ENCODE assay signal across 16 mouse cellular contexts in the genomic region with DNA sequence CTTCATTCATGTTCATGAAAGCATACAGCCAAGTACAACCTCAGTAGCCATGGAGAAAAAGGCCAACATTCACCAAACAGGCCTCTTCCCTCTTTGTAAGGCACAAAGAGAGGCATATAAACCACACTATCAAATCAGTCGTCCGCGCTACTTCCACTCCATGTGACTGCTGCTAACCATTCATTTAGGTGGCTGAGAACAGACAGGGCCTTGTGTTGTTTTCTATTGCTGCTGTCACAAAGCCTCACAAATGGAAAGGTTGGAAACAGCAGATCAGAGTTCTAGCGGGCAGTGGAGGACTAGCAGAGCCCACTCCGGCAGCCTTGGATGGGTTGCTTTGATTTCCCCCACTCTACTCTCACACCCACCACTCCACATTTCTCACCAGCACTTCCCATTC.
DNase-seq lines count a peak whose midpoint lies in the region; ATAC-seq and TF ChIP-seq lines count a peak whose summit lies in the region.
"Had no signal": no experiment of that assay in that cellular context is flagged by ENCODE, and none has a peak within 500 bp of the region (broad histone marks: within the 10 kb centered on the region; RNA-seq: fewer than 3 reads in every experiment).

No protein-coding gene starts in this region.

- H3K9me3 ChIP-seq in midbrain, postnatal 0 days (ENCODE audit: low read length), result no peaks in the 10 kb centered on the region
- no peaks in the 10 kb centered on the region for H3K9me3 ChIP-seq in midbrain, embryonic 14.5 days (ENCODE audit: control insufficient read depth, low read length)
- no peaks in the 10 kb centered on the region for H3K9me3 ChIP-seq in forebrain, embryonic 14.5 days (replicated peaks; ENCODE audit: control insufficient read depth, low read length)
- H3K9me3 ChIP-seq in hindbrain, embryonic 16.5 days (ENCODE audit: control insufficient read depth, low read length), result no peaks in the 10 kb centered on the region
- H3K9me3 ChIP-seq: limb, embryonic 15.5 days; liver, embryonic 15.5 days; midbrain, embryonic 13.5 days had no signal

- H3K27ac ChIP-seq in midbrain, postnatal 0 days (ENCODE audit: low read depth, low read length), result no peak overlapping the region
- H3K27ac ChIP-seq in midbrain, embryonic 14.5 days (replicated peaks; ENCODE audit: low read depth, low read length), result no peak overlapping the region
- H3K27ac ChIP-seq in forebrain, embryonic 14.5 days (ENCODE audit: low read depth, low read length), result no peak overlapping the region
- no peak overlapping the region for H3K27ac ChIP-seq in hindbrain, embryonic 16.5 days (ENCODE audit: low read depth, low read length)
- H3K27ac ChIP-seq: layer of hippocampus, adult 2 months; limb, embryonic 15.5 days; liver, embryonic 15.5 days; midbrain, embryonic 13.5 days had no signal

- H3K9ac ChIP-seq in midbrain, postnatal 0 days (replicated peaks; ENCODE audit: low read length, poor library complexity, severe bottlenecking), result no peak overlapping the region
- H3K9ac ChIP-seq in midbrain, embryonic 14.5 days (replicated peaks; ENCODE audit: low read length), result no peak overlapping the region
- H3K9ac ChIP-seq in forebrain, embryonic 14.5 days (ENCODE audit: low read length), result no peak overlapping the region
- no peak overlapping the region for H3K9ac ChIP-seq in hindbrain, embryonic 16.5 days (ENCODE audit: low read depth, low read length)
- H3K9ac ChIP-seq: limb, embryonic 15.5 days; liver, embryonic 15.5 days; midbrain, embryonic 13.5 days had no signal

- DNase-seq in midbrain, postnatal 0 days (ENCODE audit: low spot score), result peak; percentile 13
- no peak for DNase-seq in midbrain, embryonic 14.5 days
- DNase-seq in forebrain, embryonic 14.5 days (ENCODE audit: low spot score), result peak; percentile 12
- no peak for DNase-seq in gastrocnemius, postnatal 25 days
- no peak for DNase-seq in lung, postnatal 25 days (ENCODE audit: low spot score)
- DNase-seq: adrenal gland, adult 2 months; cerebellum, adult 9-10 months; kidney, adult 18-20 months; kidney, postnatal 10 days had no signal

- no peak for TF ChIP-seq CTCF in midbrain, postnatal 0 days (IDR thresholded peaks at IDR 0.05)

- no peak overlapping the region for H3K4me3 ChIP-seq in midbrain, postnatal 0 days (ENCODE audit: low read depth, low read length)
- no peak overlapping the region for H3K4me3 ChIP-seq in midbrain, embryonic 14.5 days (replicated peaks; ENCODE audit: low read depth, low read length)
- no peak overlapping the region for H3K4me3 ChIP-seq in forebrain, embryonic 14.5 days (ENCODE audit: low read depth, low read length)
- H3K4me3 ChIP-seq in hindbrain, embryonic 16.5 days (ENCODE audit: low read length), result no peak overlapping the region
- H3K4me3 ChIP-seq: layer of hippocampus, adult 2 months; limb, embryonic 15.5 days; liver, embryonic 15.5 days; midbrain, embryonic 13.5 days had no signal

- no peaks in the 10 kb centered on the region for H3K4me1 ChIP-seq in midbrain, postnatal 0 days (ENCODE audit: insufficient read depth, low read length)
- no peaks in the 10 kb centered on the region for H3K4me1 ChIP-seq in midbrain, embryonic 14.5 days (ENCODE audit: control insufficient read depth, insufficient read depth, low read length)
- no peaks in the 10 kb centered on the region for H3K4me1 ChIP-seq in forebrain, embryonic 14.5 days (ENCODE audit: control insufficient read depth, insufficient read depth, low read length)
- H3K4me1 ChIP-seq in hindbrain, embryonic 16.5 days (ENCODE audit: control insufficient read depth, insufficient read depth, low read depth, low read length), result no peaks in the 10 kb centered on the region
- H3K4me1 ChIP-seq: limb, embryonic 15.5 days; liver, embryonic 15.5 days; midbrain, embryonic 13.5 days had no signal

- no peak for ATAC-seq in midbrain, postnatal 0 days (ENCODE audit: low FRiP score)
- no peak for ATAC-seq in midbrain, embryonic 14.5 days (ENCODE audit: low FRiP score, low TSS enrichment)
- ATAC-seq in forebrain, embryonic 14.5 days, result peak; percentile 60; the same call in 1 of the 2 replicates
- peak; percentile 42; the same call in 1 of the 2 replicates for ATAC-seq in hindbrain, embryonic 16.5 days
- ATAC-seq in frontal cortex, adult (ENCODE audit: low TSS enrichment), result no peak
- ATAC-seq: lung, postnatal 0 days; midbrain, embryonic 13.5 days had no signal

- no peaks in the 10 kb centered on the region for H3K27me3 ChIP-seq in midbrain, postnatal 0 days (ENCODE audit: insufficient read depth, low read length)
- H3K27me3 ChIP-seq in midbrain, embryonic 14.5 days (ENCODE audit: control insufficient read depth, insufficient read depth, low read length), result no peaks in the 10 kb centered on the region
- no peaks in the 10 kb centered on the region for H3K27me3 ChIP-seq in forebrain, embryonic 14.5 days (replicated peaks; ENCODE audit: control insufficient read depth, insufficient read depth, low read length)
- H3K27me3 ChIP-seq in hindbrain, embryonic 16.5 days (replicated peaks; ENCODE audit: control insufficient read depth, insufficient read depth, low read length), result no peaks in the 10 kb centered on the region
- H3K27me3 ChIP-seq: limb, embryonic 15.5 days; liver, embryonic 15.5 days; midbrain, embryonic 13.5 days had no signal

- WGBS in midbrain, postnatal 0 days, result 81% methylated on average over 5 of the region's 5 CpGs
- WGBS in midbrain, embryonic 14.5 days, result 68% methylated on average over 5 of the region's 5 CpGs
- 30% methylated on average over 5 of the region's 5 CpGs for WGBS in forebrain, embryonic 14.5 days
- 64% methylated on average over 5 of the region's 5 CpGs for whole genome bisulfite sequencing in hindbrain, embryonic 16.5 days

- H3K4me2 ChIP-seq in midbrain, postnatal 0 days (ENCODE audit: low read depth, low read length, poor library complexity, severe bottlenecking), result no peak overlapping the region
- no peak overlapping the region for H3K4me2 ChIP-seq in midbrain, embryonic 14.5 days (ENCODE audit: low read length)
- H3K4me2 ChIP-seq in forebrain, embryonic 14.5 days (ENCODE audit: low read length), result no peak overlapping the region
- H3K4me2 ChIP-seq in hindbrain, embryonic 16.5 days (ENCODE audit: low read length), result no peak overlapping the region
- H3K4me2 ChIP-seq: limb, embryonic 15.5 days; liver, embryonic 15.5 days; midbrain, embryonic 13.5 days had no signal

- H3K36me3 ChIP-seq in midbrain, postnatal 0 days (ENCODE audit: insufficient read depth, low read length), result no peaks in the 10 kb centered on the region
- H3K36me3 ChIP-seq in midbrain, embryonic 14.5 days (ENCODE audit: control insufficient read depth, insufficient read depth, low read length), result no peaks in the 10 kb centered on the region
- H3K36me3 ChIP-seq in forebrain, embryonic 14.5 days (ENCODE audit: control insufficient read depth, insufficient read depth, low read length), result no peaks in the 10 kb centered on the region
- H3K36me3 ChIP-seq in hindbrain, embryonic 16.5 days (ENCODE audit: control insufficient read depth, insufficient read depth, low read length), result no peaks in the 10 kb centered on the region
- H3K36me3 ChIP-seq: limb, embryonic 15.5 days; liver, embryonic 15.5 days; midbrain, embryonic 13.5 days had no signal

Comparison
In these comparisons a context has a peak if more than half of its experiments do, and no peak if none do; other contexts are left out.
1. DNase-seq: peak in midbrain, postnatal 0 days (single experiment) and forebrain, embryonic 14.5 days (single experiment); none in midbrain, embryonic 14.5 days (single experiment), gastrocnemius, postnatal 25 days (single experiment) and lung, postnatal 25 days (single experiment).
2. ATAC-seq: peak in forebrain, embryonic 14.5 days (single experiment) and hindbrain, embryonic 16.5 days (single experiment); none in midbrain, postnatal 0 days (single experiment), midbrain, embryonic 14.5 days (single experiment) and frontal cortex, adult (single experiment).